Mouse (Mus musculus): ENCODE data around the gene Kifc3. TPM values are rescaled to one million over a fixed set of nuclear protein-coding genes. Genes with fewer than 3 reads are reported as not detected.
"Not testable (repeated sequence)": the region's sequence is repeated elsewhere in the genome, so short reads cannot be mapped to it uniquely, and the experiment has no call there.

Gene Kifc3
- total and polyA plus RNA-seq, 2 experiments from 2014 or later, result 20.6 to 59.0 TPM

DNA sequence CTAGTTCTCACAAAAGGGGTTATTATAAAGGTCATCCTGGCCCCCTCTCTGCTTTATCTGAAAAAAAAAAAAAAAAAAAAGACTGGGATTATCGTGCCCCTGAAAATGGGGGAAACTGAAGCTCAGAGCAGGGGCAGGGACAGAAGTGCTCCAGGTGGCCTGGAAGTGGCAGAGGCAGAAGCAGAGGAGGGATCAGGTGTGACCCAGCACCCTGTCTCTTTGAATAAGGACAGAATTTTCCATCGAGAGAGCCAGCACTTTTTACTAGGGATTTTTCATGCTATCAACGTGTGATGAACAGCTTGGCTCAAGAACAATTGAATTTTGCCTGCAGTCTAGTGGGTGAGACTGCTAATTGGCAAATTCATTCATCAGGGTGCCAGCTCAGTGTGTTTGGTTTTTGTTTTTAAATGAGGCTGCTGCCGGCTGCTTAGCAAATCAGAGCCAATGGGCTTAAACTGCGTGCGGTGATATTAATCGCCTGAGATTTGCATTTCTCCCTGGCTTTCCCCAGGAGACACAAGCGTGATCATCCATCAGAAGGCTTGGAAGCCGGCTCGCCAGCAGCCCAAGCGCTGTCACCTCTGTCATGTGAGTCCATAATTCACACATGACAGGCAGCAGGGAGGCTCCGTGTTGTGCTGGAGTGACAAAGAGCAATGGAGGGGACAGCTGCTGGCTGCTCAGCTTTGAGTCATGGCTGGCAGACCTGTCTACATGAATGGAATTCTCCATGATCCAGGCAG lies 40.4 kb upstream of the Kifc3 start:
- peak; percentile 45; the same call in 1 of the 2 replicates for ATAC-seq (ENCODE audit: insufficient read depth, low read depth)
- no peak overlapping the region for H3K27ac ChIP-seq (ENCODE audit: low read depth)
- H3K27me3 ChIP-seq (ENCODE audit: control insufficient read depth, insufficient read depth, low read length), result no peaks in the 10 kb centered on the region
- no peaks in the 10 kb centered on the region for H3K9me3 ChIP-seq (replicated peaks; ENCODE audit: control insufficient read depth, low read length)
- no peak overlapping the region for H3K4me3 ChIP-seq (ENCODE audit: low read depth, low read length)
- H3K4me2 ChIP-seq (ENCODE audit: low read depth, low read length), result no peak overlapping the region; the same call in 1 of the 2 replicates
- DNase-seq (ENCODE audit: low spot score), result no peak
- no peaks in the 10 kb centered on the region for H3K36me3 ChIP-seq (replicated peaks; ENCODE audit: control insufficient read depth, insufficient read depth, low read length)
- 43% methylated on average over 12 of the region's 12 CpGs for WGBS
- TF ChIP-seq EP300 (IDR thresholded peaks at IDR 0.05; ENCODE audit: low read depth) (no peak), CTCF (IDR thresholded peaks at IDR 0.05; ENCODE audit: low read depth) (no peak)
- no peak overlapping the region for H3K9ac ChIP-seq (replicated peaks; ENCODE audit: low read depth, low read length)
- H3K4me1 ChIP-seq (ENCODE audit: control insufficient read depth, insufficient read depth), result peaks cover 17% of the 10 kb centered on the region

GRCm38 (mm10) chr8:95242099-95242825 lies 39.6 kb upstream of the Kifc3 start:
- Histone ChIP-seq H3K9ac (replicated peaks; ENCODE audit: low read depth, low read length) (no peak overlapping the region), H3K4me3 (ENCODE audit: low read depth, low read length) (no peak overlapping the region), H3K4me1 (ENCODE audit: control insufficient read depth, insufficient read depth) (peaks cover 17% of the 10 kb centered on the region), H3K27ac (ENCODE audit: low read depth) (no peak overlapping the region), H3K36me3 (replicated peaks; ENCODE audit: control insufficient read depth, insufficient read depth, low read length) (no peaks in the 10 kb centered on the region), H3K27me3 (ENCODE audit: control insufficient read depth, insufficient read depth, low read length) (no peaks in the 10 kb centered on the region), H3K9me3 (replicated peaks; ENCODE audit: control insufficient read depth, low read length) (no peaks in the 10 kb centered on the region), H3K4me2 (ENCODE audit: low read depth, low read length) (no peak overlapping the region)
- ATAC-seq (ENCODE audit: insufficient read depth, low read depth) (no peak), DNase-seq (ENCODE audit: low spot score) (no peak)
- WGBS, result 89% methylated on average over 25 of the region's 26 CpGs
- TF ChIP-seq CTCF (IDR thresholded peaks at IDR 0.05; ENCODE audit: low read depth) (no peak), EP300 (IDR thresholded peaks at IDR 0.05; ENCODE audit: low read depth) (no peak)

GRCm38 (mm10) chr8:95235683-95236082 lies 33.1 kb upstream of the Kifc3 start:
- H3K36me3 ChIP-seq (replicated peaks; ENCODE audit: control insufficient read depth, insufficient read depth, low read length), result no peaks in the 10 kb centered on the region
- no peak overlapping the region for H3K4me2 ChIP-seq (ENCODE audit: low read depth, low read length)
- TF ChIP-seq CTCF (IDR thresholded peaks at IDR 0.05; ENCODE audit: low read depth) (peak; percentile 83), EP300 (IDR thresholded peaks at IDR 0.05; ENCODE audit: low read depth) (no peak)
- 0% methylated on average over 3 of the region's 3 CpGs for WGBS
- ATAC-seq (ENCODE audit: insufficient read depth, low read depth) (no peak), DNase-seq (ENCODE audit: low spot score) (peak; percentile 42)
- no peak overlapping the region for H3K27ac ChIP-seq (ENCODE audit: low read depth)
- H3K4me1 ChIP-seq (ENCODE audit: control insufficient read depth, insufficient read depth), result no peaks in the 10 kb centered on the region
- no peak overlapping the region for H3K9ac ChIP-seq (replicated peaks; ENCODE audit: low read depth, low read length)
- no peaks in the 10 kb centered on the region for H3K9me3 ChIP-seq (replicated peaks; ENCODE audit: control insufficient read depth, low read length)
- H3K27me3 ChIP-seq (ENCODE audit: control insufficient read depth, insufficient read depth, low read length), result no peaks in the 10 kb centered on the region
- no peak overlapping the region for H3K4me3 ChIP-seq (ENCODE audit: low read depth, low read length)

GRCm38 (mm10) chr8:95230086-95230485 lies 27.5 kb upstream of the Kifc3 start:
- H3K4me1 ChIP-seq (ENCODE audit: control insufficient read depth, insufficient read depth), result peaks cover 12% of the 10 kb centered on the region
- not testable (repeated sequence) for ATAC-seq (ENCODE audit: insufficient read depth, low read depth); H3K36me3 ChIP-seq (replicated peaks; ENCODE audit: control insufficient read depth, insufficient read depth, low read length); H3K27me3 ChIP-seq (ENCODE audit: control insufficient read depth, insufficient read depth, low read length); DNase-seq (ENCODE audit: low spot score); H3K27ac ChIP-seq (ENCODE audit: low read depth); H3K9ac ChIP-seq (replicated peaks; ENCODE audit: low read depth, low read length); H3K4me2 ChIP-seq (ENCODE audit: low read depth, low read length); H3K9me3 ChIP-seq (replicated peaks; ENCODE audit: control insufficient read depth, low read length); H3K4me3 ChIP-seq (ENCODE audit: low read depth, low read length)
- WGBS, result 89% methylated on average over 9 of the region's 9 CpGs

GRCm38 (mm10) chr8:95227151-95227468 lies 24.5 kb upstream of the Kifc3 start:
- Histone ChIP-seq H3K4me1 (ENCODE audit: control insufficient read depth, insufficient read depth) (peaks cover 12% of the 10 kb centered on the region), H3K27me3 (ENCODE audit: control insufficient read depth, insufficient read depth, low read length) (no peaks in the 10 kb centered on the region), H3K4me3 (ENCODE audit: low read depth, low read length) (no peak overlapping the region), H3K9me3 (replicated peaks; ENCODE audit: control insufficient read depth, low read length) (no peaks in the 10 kb centered on the region), H3K9ac (replicated peaks; ENCODE audit: low read depth, low read length) (no peak overlapping the region), H3K27ac (ENCODE audit: low read depth) (peak overlapping the region; percentile 46; the same call in 1 of the 2 replicates), H3K36me3 (replicated peaks; ENCODE audit: control insufficient read depth, insufficient read depth, low read length) (no peaks in the 10 kb centered on the region), H3K4me2 (ENCODE audit: low read depth, low read length) (no peak overlapping the region)
- ATAC-seq (ENCODE audit: insufficient read depth, low read depth) (no peak), DNase-seq (ENCODE audit: low spot score) (no peak)
- TF ChIP-seq EP300 (IDR thresholded peaks at IDR 0.05; ENCODE audit: low read depth) (no peak), CTCF (IDR thresholded peaks at IDR 0.05; ENCODE audit: low read depth) (no peak)
- 17% methylated on average over 2 of the region's 2 CpGs for WGBS

All from heart, postnatal 0 days (tissue).